14 mouse cellular contexts compared by ENCODE assay signal in the genomic region with DNA sequence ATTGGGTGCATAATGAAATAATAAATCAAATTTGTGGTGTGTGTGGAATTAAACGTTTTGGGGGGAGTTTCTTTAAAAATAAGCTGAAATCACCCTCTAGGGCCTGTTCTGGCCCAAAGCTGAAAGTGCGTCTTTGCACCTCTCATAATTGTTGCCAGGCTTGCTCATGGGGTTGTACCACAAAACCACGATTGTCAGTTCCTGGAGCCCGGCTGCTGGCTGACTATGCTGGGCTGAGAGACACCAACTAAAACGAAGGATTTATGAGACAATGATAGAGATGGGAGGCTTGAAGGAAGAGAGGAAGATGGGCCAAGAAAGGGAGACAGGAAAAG. TPM values are rescaled to one million over a fixed set of nuclear protein-coding genes. Genes with fewer than 3 reads are reported as not detected.
DNase-seq lines count a peak whose midpoint lies in the region; ATAC-seq and TF ChIP-seq lines count a peak whose summit lies in the region.
"Had no signal": no experiment of that assay in that cellular context is flagged by ENCODE, and none has a peak within 500 bp of the region (broad histone marks: within the 10 kb centered on the region; RNA-seq: fewer than 3 reads in every experiment).

No protein-coding gene starts in this region.

- peak overlapping the region; percentile 77 for H3K27ac ChIP-seq in gastrocnemius, adult 2 months
- no peak overlapping the region for H3K27ac ChIP-seq in midbrain, embryonic 14.5 days (replicated peaks; ENCODE audit: low read depth, low read length)
- no peak overlapping the region for H3K27ac ChIP-seq in midbrain, postnatal 0 days (ENCODE audit: low read depth, low read length)
- H3K27ac ChIP-seq in forebrain, postnatal 0 days (ENCODE audit: low read depth, low read length), result no peak overlapping the region
- H3K27ac ChIP-seq in neural tube, embryonic 15.5 days (replicated peaks), result peak overlapping the region; percentile 66
- H3K27ac ChIP-seq: liver, embryonic 15.5 days; stomach, embryonic 15.5 days had no signal

- 66% methylated on average over 5 of the region's 5 CpGs for WGBS in midbrain, embryonic 14.5 days
- 49% methylated on average over 5 of the region's 5 CpGs for WGBS in midbrain, postnatal 0 days
- WGBS in forebrain, postnatal 0 days, result 37% methylated on average over 5 of the region's 5 CpGs
- WGBS in neural tube, embryonic 15.5 days, result 20% methylated on average over 5 of the region's 5 CpGs

- no peaks in the 10 kb centered on the region for H3K9me3 ChIP-seq in midbrain, embryonic 14.5 days (ENCODE audit: control insufficient read depth, low read length)
- H3K9me3 ChIP-seq in midbrain, postnatal 0 days (ENCODE audit: low read length), result no peaks in the 10 kb centered on the region
- H3K9me3 ChIP-seq in forebrain, postnatal 0 days (ENCODE audit: low read length), result 0 out of 2 replicates have a peak, but pooled peaks cover 5% of the 10 kb centered on the region
- H3K9me3 ChIP-seq in neural tube, embryonic 15.5 days (replicated peaks), result no peaks in the 10 kb centered on the region
- H3K9me3 ChIP-seq: liver, embryonic 15.5 days; stomach, embryonic 15.5 days had no signal

- H3K4me3 ChIP-seq in gastrocnemius, adult 2 months, result no peak overlapping the region
- H3K4me3 ChIP-seq in midbrain, embryonic 14.5 days (replicated peaks; ENCODE audit: low read depth, low read length), result no peak overlapping the region; the same call in 1 of the 2 replicates
- H3K4me3 ChIP-seq in midbrain, postnatal 0 days (ENCODE audit: low read depth, low read length), result no peak overlapping the region
- H3K4me3 ChIP-seq in forebrain, postnatal 0 days (ENCODE audit: low read depth, low read length), result no peak overlapping the region
- no peak overlapping the region; the same call in 1 of the 2 replicates for H3K4me3 ChIP-seq in neural tube, embryonic 15.5 days (replicated peaks)
- H3K4me3 ChIP-seq: liver, embryonic 15.5 days; stomach, embryonic 15.5 days had no signal

- intact Hi-C loops in gastrocnemius, adult 2 months (cut with DNase I), result no loop called here

- 0 out of 2 replicates have a peak, but pooled peaks cover 2% of the 10 kb centered on the region for H3K36me3 ChIP-seq in midbrain, embryonic 14.5 days (ENCODE audit: control insufficient read depth, insufficient read depth, low read length)
- 0 out of 2 replicates have a peak, but pooled peaks cover 3% of the 10 kb centered on the region for H3K36me3 ChIP-seq in midbrain, postnatal 0 days (ENCODE audit: insufficient read depth, low read length)
- no peaks in the 10 kb centered on the region; the same call in 1 of the 2 replicates for H3K36me3 ChIP-seq in forebrain, postnatal 0 days (ENCODE audit: insufficient read depth)
- H3K36me3 ChIP-seq in neural tube, embryonic 15.5 days, result 0 out of 2 replicates have a peak, but pooled peaks cover 4% of the 10 kb centered on the region
- H3K36me3 ChIP-seq: liver, embryonic 15.5 days; stomach, embryonic 15.5 days had no signal

- peaks cover 17% of the 10 kb centered on the region for H3K4me1 ChIP-seq in midbrain, embryonic 14.5 days (ENCODE audit: control insufficient read depth, insufficient read depth, low read length)
- peaks cover 5% of the 10 kb centered on the region for H3K4me1 ChIP-seq in midbrain, postnatal 0 days (ENCODE audit: insufficient read depth, low read length)
- peaks cover 11% of the 10 kb centered on the region; the same call in 1 of the 2 replicates for H3K4me1 ChIP-seq in forebrain, postnatal 0 days (ENCODE audit: insufficient read depth)
- H3K4me1 ChIP-seq in neural tube, embryonic 15.5 days, result peaks cover 38% of the 10 kb centered on the region

- no peak for DNase-seq in gastrocnemius, adult 2 months
- DNase-seq in gastrocnemius, adult 8-10 months (ENCODE audit: low spot score in 2 of 2), result no peak
- no peak for DNase-seq in midbrain, embryonic 14.5 days
- DNase-seq in midbrain, postnatal 0 days (ENCODE audit: low spot score), result no peak
- no peak for DNase-seq in forebrain, postnatal 0 days
- DNase-seq in cerebellum, adult 9-11 months, result no peak
- no peak for DNase-seq in adrenal gland, postnatal 4 days (ENCODE audit: low spot score in 2 of 2)
- DNase-seq: adrenal gland, adult 8-10 months; cerebellum, adult 11 months; thymus, postnatal 36 days had no signal

- TF ChIP-seq CTCF in gastrocnemius, adult 2 months (IDR thresholded peaks at IDR 0.05), result no peak
- TF ChIP-seq CTCF in midbrain, postnatal 0 days (IDR thresholded peaks at IDR 0.05), result no peak
- no peak for TF ChIP-seq CTCF in forebrain, postnatal 0 days (IDR thresholded peaks at IDR 0.05; ENCODE audit: low read depth)

- ATAC-seq in midbrain, embryonic 14.5 days (ENCODE audit: low FRiP score, low TSS enrichment), result no peak
- ATAC-seq in midbrain, postnatal 0 days (ENCODE audit: low FRiP score), result no peak
- ATAC-seq in forebrain, postnatal 0 days, result 0 out of 2 replicates have a peak, but pooled peaks have one; percentile 28
- ATAC-seq in neural tube, embryonic 15.5 days (ENCODE audit: low FRiP score), result peak; percentile 10; the same call in 1 of the 2 replicates
- ATAC-seq: inflammation-experienced regulatory T-cells, adult 6 months had no signal

- H3K4me2 ChIP-seq in midbrain, embryonic 14.5 days (ENCODE audit: low read length), result peak overlapping the region; percentile 28; the same call in 1 of the 2 replicates
- H3K4me2 ChIP-seq in midbrain, postnatal 0 days (ENCODE audit: low read depth, low read length, poor library complexity, severe bottlenecking), result no peak overlapping the region
- peak overlapping the region; percentile 31; the same call in 1 of the 2 replicates for H3K4me2 ChIP-seq in forebrain, postnatal 0 days (ENCODE audit: low read depth)
- H3K4me2 ChIP-seq in neural tube, embryonic 15.5 days, result peak overlapping the region; percentile 47
- H3K4me2 ChIP-seq: liver, embryonic 15.5 days; stomach, embryonic 15.5 days had no signal

- H3K9ac ChIP-seq in midbrain, embryonic 14.5 days (replicated peaks; ENCODE audit: low read length), result 0 out of 2 replicates have a peak overlapping the region, but pooled peaks have one; percentile 25
- no peak overlapping the region for H3K9ac ChIP-seq in midbrain, postnatal 0 days (replicated peaks; ENCODE audit: low read length, poor library complexity, severe bottlenecking)
- no peak overlapping the region for H3K9ac ChIP-seq in forebrain, postnatal 0 days
- no peak overlapping the region for H3K9ac ChIP-seq in neural tube, embryonic 15.5 days (replicated peaks)
- H3K9ac ChIP-seq: liver, embryonic 15.5 days; stomach, embryonic 15.5 days had no signal

- no peaks in the 10 kb centered on the region for H3K27me3 ChIP-seq in midbrain, embryonic 14.5 days (ENCODE audit: control insufficient read depth, insufficient read depth, low read length)
- no peaks in the 10 kb centered on the region for H3K27me3 ChIP-seq in midbrain, postnatal 0 days (ENCODE audit: insufficient read depth, low read length)
- no peaks in the 10 kb centered on the region for H3K27me3 ChIP-seq in forebrain, postnatal 0 days (ENCODE audit: insufficient read depth, low read length)
- 0 out of 2 replicates have a peak, but pooled peaks cover 3% of the 10 kb centered on the region for H3K27me3 ChIP-seq in neural tube, embryonic 15.5 days (replicated peaks)
- H3K27me3 ChIP-seq: liver, embryonic 15.5 days; stomach, embryonic 15.5 days had no signal

RNA-seq across cellular contexts. Expression of a gene that starts 15.1 kb away (rescaled TPM):
- total RNA-seq in gastrocnemius, adult 2 months (2021), result 1 to 10 TPM; 2.9 to 6.8 TPM
- 1 to 10 TPM; 3.3 to 4.3 (median 4.1) TPM for total RNA-seq in gastrocnemius, adult 8-10 months (2022)
- polyA plus RNA-seq in midbrain, embryonic 14.5 days (2014; fragmentation: Nextera tagmentation; extraction: Ambion mirVana), result 17.6 and 19.5 TPM in 2 replicates
- total RNA-seq in midbrain, postnatal 0 days (2014; rRNA removed), result 56.7 and 60.1 TPM in 2 replicates
- 14.0 and 17.1 TPM in 2 replicates for polyA plus RNA-seq in midbrain, postnatal 0 days (2015; fragmentation: Nextera tagmentation; extraction: Ambion mirVana)
- 63.2 and 120 TPM in 2 replicates for total RNA-seq in forebrain, postnatal 0 days (2014; rRNA removed)
- polyA plus RNA-seq in forebrain, postnatal 0 days (2015; fragmentation: Nextera tagmentation; extraction: Ambion mirVana), result 16.1 and 31.6 TPM in 2 replicates
- polyA plus RNA-seq in neural tube, embryonic 15.5 days (2015; fragmentation: Nextera tagmentation; extraction: Ambion mirVana), result 33.4 and 35.6 TPM in 2 replicates
- 10 to 100 TPM; 42.5 to 51.6 TPM for total RNA-seq in adrenal gland, postnatal 4 days (2021)

Comparison
In these comparisons a context has a peak if more than half of its experiments do, and no peak if none do; other contexts are left out.
1. H3K27ac ChIP-seq: peak in gastrocnemius, adult 2 months (single experiment) and neural tube, embryonic 15.5 days (single experiment); none in midbrain, embryonic 14.5 days (single experiment), midbrain, postnatal 0 days (single experiment) and forebrain, postnatal 0 days (single experiment).
2. ATAC-seq: peak in forebrain, postnatal 0 days (single experiment) and neural tube, embryonic 15.5 days (single experiment); none in midbrain, embryonic 14.5 days (single experiment) and midbrain, postnatal 0 days (single experiment).